Mouse (Mus musculus) liver, embryonic 14.5 days (tissue): ENCODE data around the gene Slc5a10. TPM values are rescaled to one million over a fixed set of nuclear protein-coding genes. Genes with fewer than 3 reads are reported as not detected.

Experiments used
- ATAC-seq: fragments of 200-750 bp; cut with Nextera tagmentation; 2 replicates; pipeline ENCODE4 v1.8.0; 2017; ENCODE audit warnings: moderate number of reproducible peaks, mild to moderate bottlenecking, moderate library complexity; ENCODE audit not compliant: insufficient read depth
- DNase-seq, 3 experiments: peaks; one replicate each; pipeline ENCODE4 v3.0.0-alpha.2; 2012 to 2013; ENCODE audit warnings: low read depth in 3 of 3, low spot score in 3 of 3
- H3K27ac ChIP-seq: fragments of 300-500 bp; sonication (generic); 2 replicates; pipeline ENCODE4 v1.5.1; 2014; ENCODE audit warnings: moderate library complexity, mild to moderate bottlenecking, control low read depth, inconsistent platforms
- H3K27me3 ChIP-seq: fragments of 300-500 bp; sonication (generic); 2 replicates; pipeline ENCODE4 v1.6.1; 2014; ENCODE audit warnings: mild to moderate bottlenecking, low read length, moderate library complexity; ENCODE audit not compliant: control insufficient read depth, insufficient read depth
- H3K36me3 ChIP-seq: fragments of 300-500 bp; sonication (generic); replicated peaks from 2 replicates; pipeline ENCODE4 v1.6.1; 2014; ENCODE audit warnings: low read depth; ENCODE audit not compliant: control insufficient read depth, insufficient read depth
- H3K4me1 ChIP-seq, 2 experiments: fragments of 200-500 bp in 1 of 2; fragments of 300-500 bp in 1 of 2; sonication (generic) in 1 of 2; replicated peaks; 2 replicates each; pipeline ENCODE4 v1.6.1; 2012 to 2014; ENCODE audit warnings: antibody characterized with exemption in 1 of 2, inconsistent platforms in 1 of 2, low read length in 1 of 2; ENCODE audit not compliant: control insufficient read depth in 2 of 2, insufficient read depth in 2 of 2
- H3K4me2 ChIP-seq: fragments of 300-500 bp; sonication (generic); 2 replicates; pipeline ENCODE4 v1.6.1; 2014; ENCODE audit warnings: low read depth, mild to moderate bottlenecking, control low read depth, moderate library complexity
- H3K4me3 ChIP-seq, 2 experiments: fragments of 200-500 bp in 1 of 2; fragments of 300-500 bp in 1 of 2; sonication (generic) in 1 of 2; 2 replicates each; pipeline ENCODE4 v1.5.1; 2012 to 2014; ENCODE audit warnings: low read depth in 2 of 2, low read length in 2 of 2, mild to moderate bottlenecking in 2 of 2, control low read depth in 1 of 2, inconsistent platforms in 1 of 2, moderate library complexity in 1 of 2; ENCODE audit not compliant: insufficient read depth in 1 of 2
- H3K9ac ChIP-seq: fragments of 300-500 bp; sonication (generic); replicated peaks from 2 replicates; pipeline ENCODE4 v1.6.1; 2014; ENCODE audit warnings: mild to moderate bottlenecking, control low read depth, moderate library complexity
- H3K9me3 ChIP-seq: fragments of 300-500 bp; sonication (generic); 2 replicates; pipeline ENCODE4 v1.6.1; 2016; ENCODE audit warnings: low read length, mixed read lengths; ENCODE audit not compliant: control insufficient read depth
- CTCF ChIP-seq: IDR thresholded peaks from 2 replicates; pipeline ENCODE4 v1.5.1; 2016; ENCODE audit warnings: antibody characterized with exemption, low read depth, control low read depth
- EP300 ChIP-seq: IDR thresholded peaks from 2 replicates; pipeline ENCODE4 v1.6.1; 2016; ENCODE audit warnings: antibody characterized with exemption, low read depth
- WGBS: fragments of 180-500 bp; shearing (Covaris S2); extraction: QIAGEN DNeasy Blood & Tissue Kit; methylation state at CpG from one replicate; pipeline ENCODE4 v1.1.7; 2014; ENCODE audit not compliant: insufficient replicate concordance; 5-methylcytosine and 5-hydroxymethylcytosine counted together
- polyA plus RNA-seq, 2 experiments: library from polyadenylated mRNA; depleted of rRNA in 1 of 2; stranded (reverse) in 1 of 2; unstranded in 1 of 2; fragments of >200 nt; fragmentation: Nextera tagmentation in 1 of 2; extraction: Ambion mirVana in 1 of 2; gene quantifications; 2 replicates each; pipeline versions ENCODE4 v1.2.1 to v1.2.3; 2012 to 2014

Gene Slc5a10
- polyA plus RNA-seq, 2 experiments = not detected

DNA sequence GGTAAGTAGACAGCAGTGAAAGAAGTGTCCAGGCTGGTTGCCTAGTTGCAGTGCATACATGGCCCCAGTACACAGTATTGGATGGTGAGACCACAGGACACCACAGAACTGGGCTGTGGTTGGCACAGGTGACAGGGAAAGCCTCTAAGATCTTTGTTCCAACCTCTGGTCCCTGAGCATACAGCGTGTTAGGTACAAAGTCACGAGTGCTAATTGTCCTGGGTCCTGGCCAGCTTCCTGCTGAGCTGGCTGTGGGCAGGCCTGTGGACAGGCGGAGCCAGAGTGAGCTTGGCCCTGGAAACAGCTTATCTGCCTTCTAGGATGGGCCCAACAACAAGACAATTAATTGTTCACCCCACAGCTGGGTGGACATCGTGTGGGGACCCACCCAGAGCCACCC is 20.7 kb downstream of the Slc5a10 start:
- H3K36me3 ChIP-seq = peaks cover 24% of the 10 kb centered on the region
- no peaks in the 10 kb centered on the region for H3K9me3 ChIP-seq
- no peak overlapping the region for H3K4me3 ChIP-seq
- ATAC-seq (no peak), DNase-seq (no peak)
- H3K9ac ChIP-seq = no peak overlapping the region
- TF ChIP-seq EP300 (no peak), CTCF (no peak)
- H3K4me2 ChIP-seq = no peak overlapping the region
- no peak overlapping the region for H3K27ac ChIP-seq
- WGBS = 82% methylated on average over 4 of the region's 4 CpGs
- no peaks in the 10 kb centered on the region for H3K4me1 ChIP-seq
- H3K27me3 ChIP-seq = no peaks in the 10 kb centered on the region

DNA sequence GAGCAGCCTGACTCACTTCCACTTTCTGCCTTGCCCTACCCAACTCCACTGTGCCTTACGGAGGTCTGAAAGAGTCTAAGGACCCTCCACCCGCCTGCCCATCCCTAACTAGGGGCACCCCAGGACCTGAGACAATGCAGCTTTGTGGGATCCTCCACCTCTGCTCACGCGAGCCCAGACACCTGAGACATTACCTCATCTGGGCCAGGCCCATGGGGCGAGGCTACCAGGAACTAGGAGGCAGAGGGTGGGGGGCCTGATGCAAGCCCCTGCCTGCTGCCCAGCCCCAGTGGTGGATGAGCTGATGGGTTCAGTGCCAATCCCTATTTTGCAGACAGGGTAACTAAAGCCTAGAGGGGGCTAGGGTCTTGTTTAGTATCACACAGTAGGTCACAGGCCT is 21.2 kb downstream of the Slc5a10 start:
- no peak overlapping the region for H3K27ac ChIP-seq
- no peaks in the 10 kb centered on the region for H3K27me3 ChIP-seq
- no peak overlapping the region for H3K4me3 ChIP-seq
- ATAC-seq (no peak), DNase-seq (no peak)
- no peak overlapping the region for H3K4me2 ChIP-seq
- H3K9me3 ChIP-seq = no peaks in the 10 kb centered on the region
- no peak for TF ChIP-seq CTCF
- no peak for TF ChIP-seq EP300
- no peak overlapping the region for H3K9ac ChIP-seq
- no peaks in the 10 kb centered on the region for H3K4me1 ChIP-seq
- peaks cover 24% of the 10 kb centered on the region for H3K36me3 ChIP-seq
- WGBS = 82% methylated on average over 5 of the region's 5 CpGs

DNA sequence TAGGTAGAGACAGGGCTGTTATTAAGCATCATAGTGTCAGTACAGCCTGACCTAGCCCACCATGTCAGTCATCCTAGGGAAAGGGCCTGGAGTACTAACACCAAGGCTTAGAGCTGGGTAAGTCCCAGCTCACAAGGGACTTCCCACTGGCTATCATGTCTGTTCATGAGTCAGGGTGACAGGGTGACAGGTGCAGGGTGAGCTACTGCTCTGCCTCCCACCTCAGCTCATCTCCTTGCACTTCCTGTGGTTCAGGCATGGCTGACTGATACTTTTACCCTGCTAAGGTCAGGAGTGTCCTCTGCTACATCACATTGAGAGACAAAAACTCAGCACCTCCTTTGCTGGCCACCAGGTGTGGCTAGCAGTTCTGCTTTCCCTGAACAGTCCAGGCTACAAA is 21.8 kb downstream of the Slc5a10 start:
- Histone ChIP-seq H3K4me2 (no peak overlapping the region), H3K27me3 (no peaks in the 10 kb centered on the region), H3K4me1 (no peaks in the 10 kb centered on the region), H3K9ac (no peak overlapping the region), H3K27ac (no peak overlapping the region), H3K36me3 (peaks cover 24% of the 10 kb centered on the region), H3K4me3 (no peak overlapping the region), H3K9me3 (no peaks in the 10 kb centered on the region)
- DNase-seq (no peak), ATAC-seq (no peak)
- TF ChIP-seq EP300 = no peak

DNA sequence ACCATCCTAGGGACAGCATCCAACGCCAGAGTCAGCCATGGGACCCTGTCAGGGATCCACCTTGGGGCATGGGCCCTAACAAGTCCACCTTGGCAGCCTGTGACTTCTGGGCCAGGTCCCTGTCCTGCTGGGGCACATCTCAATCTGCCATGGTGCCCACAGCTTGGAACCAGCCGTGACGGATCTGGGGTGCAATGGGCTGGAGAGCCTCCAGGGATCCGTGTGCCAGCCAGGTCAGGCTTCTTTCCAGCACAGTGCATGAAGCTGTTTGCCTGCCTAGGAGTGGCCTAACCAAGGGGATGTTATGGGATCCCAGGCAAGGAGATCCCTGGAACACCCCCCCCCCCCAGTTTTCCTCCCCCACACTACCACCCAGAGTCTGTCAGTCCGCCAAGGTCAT is 27.6 kb downstream of the Slc5a10 start:
- no peak overlapping the region for H3K9ac ChIP-seq
- no peaks in the 10 kb centered on the region for H3K9me3 ChIP-seq
- H3K27me3 ChIP-seq = no peaks in the 10 kb centered on the region
- H3K4me2 ChIP-seq = no peak overlapping the region
- no peak for TF ChIP-seq CTCF
- TF ChIP-seq EP300 = no peak
- ATAC-seq (no peak), DNase-seq (no peak)
- peaks cover 3% of the 10 kb centered on the region in 2 experiments; a peak in 3 of 4 replicates for H3K4me1 ChIP-seq
- no peak overlapping the region for H3K4me3 ChIP-seq
- peaks cover 9% of the 10 kb centered on the region; the same call in 1 of the 2 replicates for H3K36me3 ChIP-seq
- WGBS = 85% methylated on average over 5 of the region's 5 CpGs
- no peak overlapping the region for H3K27ac ChIP-seq

DNA sequence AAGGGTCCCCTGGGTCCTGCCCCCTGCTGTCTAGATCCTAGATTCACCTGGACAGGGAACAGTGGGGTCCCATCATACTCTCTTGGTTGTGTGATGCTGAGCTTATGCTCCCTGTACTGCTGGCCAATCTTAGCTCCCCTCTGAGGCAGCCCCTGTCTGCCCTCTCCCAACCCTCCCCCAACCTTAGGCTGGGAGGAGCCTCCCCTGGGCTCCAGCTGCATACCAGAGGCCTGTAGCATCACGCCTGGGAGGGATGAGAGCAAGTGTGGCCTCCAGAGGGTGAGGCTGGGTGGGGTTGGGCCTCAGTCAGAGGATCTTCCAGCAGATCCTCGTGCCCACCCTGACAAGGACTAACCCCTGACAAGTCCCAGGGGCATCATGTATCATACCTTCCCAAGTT is 33.0 kb downstream of the Slc5a10 start:
- no peak for ATAC-seq
- Histone ChIP-seq H3K27ac (no peak overlapping the region), H3K27me3 (peaks cover 3% of the 10 kb centered on the region; the same call in 1 of the 2 replicates), H3K36me3 (no peaks in the 10 kb centered on the region), H3K9ac (peak overlapping the region; percentile 31; the same call in 1 of the 2 replicates), H3K4me1 (peaks cover 21 to 33% of the 10 kb centered on the region in 2 experiments), H3K9me3 (no peaks in the 10 kb centered on the region), H3K4me2 (peak overlapping the region; percentile 90), H3K4me3 (peak overlapping the region in 1 of 2 experiments; percentile 87; a peak in 2 of 4 replicates)
- WGBS = 26% methylated on average over 2 of the region's 2 CpGs
- TF ChIP-seq EP300 (no peak), CTCF (no peak)
- no peak for DNase-seq
